Mouse (Mus musculus) forebrain, embryonic 14.5 days (tissue): ENCODE results near the gene Btnl2. TPM values are rescaled to one million over a fixed set of nuclear protein-coding genes. Genes with fewer than 3 reads are reported as not detected.

ENCODE experiments used
- ATAC-seq: fragments of 200-750 bp; cut with Nextera tagmentation; 2 replicates; pipeline ENCODE4 v1.8.0; 2017; ENCODE audit warnings: mild to moderate bottlenecking, moderate library complexity
- DNase-seq: peaks from one replicate; pipeline ENCODE4 v3.0.0-alpha.2; 2015; ENCODE audit warnings: low spot score
- H3K27ac ChIP-seq: fragments of 300-500 bp; sonication (generic); 2 replicates; pipeline ENCODE4 v1.5.1; 2014; ENCODE audit warnings: low read depth, mild to moderate bottlenecking, control low read depth, low read length, moderate library complexity
- H3K27me3 ChIP-seq: fragments of 300-500 bp; sonication (generic); replicated peaks from 2 replicates; pipeline ENCODE4 v1.6.1; 2014; ENCODE audit warnings: low read length, control low read depth, mixed read lengths; ENCODE audit not compliant: control insufficient read depth, insufficient read depth
- H3K36me3 ChIP-seq: fragments of 300-500 bp; sonication (generic); 2 replicates; pipeline ENCODE4 v1.6.1; 2014; ENCODE audit warnings: low read length, control low read depth; ENCODE audit not compliant: control insufficient read depth, insufficient read depth
- H3K4me1 ChIP-seq: fragments of 300-500 bp; sonication (generic); 2 replicates; pipeline ENCODE4 v1.6.1; 2014; ENCODE audit warnings: antibody characterized with exemption, low read length, control low read depth; ENCODE audit not compliant: control insufficient read depth, insufficient read depth
- H3K4me2 ChIP-seq: fragments of 300-500 bp; sonication (generic); 2 replicates; pipeline ENCODE4 v1.6.1; 2014; ENCODE audit warnings: mild to moderate bottlenecking, control low read depth, low read length
- H3K4me3 ChIP-seq: fragments of 300-500 bp; sonication (generic); 2 replicates; pipeline ENCODE4 v1.5.1; 2014; ENCODE audit warnings: low read depth, low read length, control low read depth
- H3K9ac ChIP-seq: fragments of 300-500 bp; sonication (generic); 2 replicates; pipeline ENCODE4 v1.6.1; 2014; ENCODE audit warnings: mild to moderate bottlenecking, low read length, control low read depth, moderate library complexity
- H3K9me3 ChIP-seq: fragments of 300-500 bp; sonication (generic); replicated peaks from 2 replicates; pipeline ENCODE4 v1.6.1; 2016; ENCODE audit warnings: low read length, control low read depth, mixed read lengths; ENCODE audit not compliant: control insufficient read depth
- WGBS: fragments of 180-500 bp; shearing (Covaris S2); extraction: QIAGEN DNeasy Blood & Tissue Kit; methylation state at CpG from one replicate; pipeline ENCODE4 v1.1.7; 2014; 5-methylcytosine and 5-hydroxymethylcytosine counted together
- polyA plus RNA-seq: library from polyadenylated mRNA; unstranded; fragments of >200 nt; fragmentation: Nextera tagmentation; extraction: Ambion mirVana; gene quantifications from 2 replicates; pipeline ENCODE4 v1.2.1, GENCODE M21; 2014

The Btnl2 gene
- polyA plus RNA-seq, 1 experiment from 2014 or later, result not detected

- H3K9me3 ChIP-seq, result no peaks in the 10 kb centered on the region
- H3K36me3 ChIP-seq, result no peaks in the 10 kb centered on the region
- WGBS, result 36% methylated on average over 4 of the region's 4 CpGs
- H3K4me3 ChIP-seq, result peak overlapping the region; percentile 61
- peak overlapping the region; percentile 84; the same call in 1 of the 2 replicates for H3K9ac ChIP-seq
- no peaks in the 10 kb centered on the region for H3K27me3 ChIP-seq
- H3K4me1 ChIP-seq, result no peaks in the 10 kb centered on the region
- no peak for DNase-seq
- peak overlapping the region; percentile 97; the same call in 1 of the 2 replicates for H3K27ac ChIP-seq
- ATAC-seq, result no peak
- peak overlapping the region; percentile 60 for H3K4me2 ChIP-seq
Measured at GRCm38 (mm10) chr17:34399394-34399715, 44.7 kb downstream of the Btnl2 start.

- no peak overlapping the region for H3K27ac ChIP-seq
- H3K4me2 ChIP-seq, result no peak overlapping the region
- ATAC-seq (0 out of 2 replicates have a peak, but pooled peaks have one; percentile 42), DNase-seq (peak; percentile 84)
- no peaks in the 10 kb centered on the region for H3K36me3 ChIP-seq
- WGBS, result 20% methylated on average over 6 of the region's 6 CpGs
- no peak overlapping the region for H3K4me3 ChIP-seq
- H3K9ac ChIP-seq, result no peak overlapping the region
- no peaks in the 10 kb centered on the region for H3K27me3 ChIP-seq
- H3K4me1 ChIP-seq, result no peaks in the 10 kb centered on the region
- no peaks in the 10 kb centered on the region for H3K9me3 ChIP-seq
Measured at GRCm38 (mm10) chr17:34411117-34411516, 56.5 kb downstream of the Btnl2 start.

Other genes with a start within 250 kb of the Btnl2 start
- 11.0 and 11.6 TPM in 2 replicates for gene H2-DMa, start 235.3 kb upstream of the Btnl2 start, polyA plus RNA-seq
- 118 and 137 TPM in 2 replicates for gene Brd2, start 232.2 kb upstream of the Btnl2 start, polyA plus RNA-seq
- gene H2-DMb2, start 211.5 kb upstream of the Btnl2 start, polyA plus RNA-seq, result 0.18 and 0.36 TPM in 2 replicates
- 0.66 and 1.2 TPM in 2 replicates for gene H2-DMb1, start 201.8 kb upstream of the Btnl2 start, polyA plus RNA-seq
- gene Tap1, start 167.3 kb upstream of the Btnl2 start, polyA plus RNA-seq, result 1.1 and 1.2 TPM in 2 replicates
- 0.58 and 1.0 TPM in 2 replicates for gene Psmb9, start 167.1 kb upstream of the Btnl2 start, polyA plus RNA-seq
- 1.8 and 2.7 TPM in 2 replicates for gene Psmb8, start 157.1 kb upstream of the Btnl2 start, polyA plus RNA-seq
- gene Tap2, start 151.3 kb upstream of the Btnl2 start, polyA plus RNA-seq, result 0.28 and 0.61 TPM in 2 replicates
- 0.18 TPM in 1 of 2 replicates, not detected in the other for gene H2-Ob, start 115.9 kb upstream of the Btnl2 start, polyA plus RNA-seq
- 1.4 and 2.1 TPM in 2 replicates for gene H2-Ab1, start 97.1 kb upstream of the Btnl2 start, polyA plus RNA-seq
- gene H2-Aa, start 67.0 kb upstream of the Btnl2 start, polyA plus RNA-seq, result 0.25 and 0.27 TPM in 2 replicates
- 0.85 and 1.4 TPM in 2 replicates for gene H2-Eb1, start 49.0 kb upstream of the Btnl2 start, polyA plus RNA-seq
- not detected in 2 replicates for gene H2-Eb2, start 29.2 kb upstream of the Btnl2 start, polyA plus RNA-seq
- not detected in 2 replicates for gene Btnl1, start 22.3 kb downstream of the Btnl2 start, polyA plus RNA-seq
- gene BC051142, start 44.0 kb downstream of the Btnl2 start, polyA plus RNA-seq, result 3.7 and 4.2 TPM in 2 replicates
- gene Btnl4, start 122.5 kb downstream of the Btnl2 start, polyA plus RNA-seq, result not detected in 2 replicates
- gene Btnl6, start 162.5 kb downstream of the Btnl2 start, polyA plus RNA-seq, result not detected in 2 replicates
- 4.1 and 6.0 TPM in 2 replicates for gene Notch4, start 209.4 kb downstream of the Btnl2 start, polyA plus RNA-seq
- 3.7 and 4.5 TPM in 2 replicates for gene Gpsm3, start 235.0 kb downstream of the Btnl2 start, polyA plus RNA-seq
- gene Pbx2, start 236.4 kb downstream of the Btnl2 start, polyA plus RNA-seq, result 6.4 and 9.6 TPM in 2 replicates
- gene Ager, start 243.0 kb downstream of the Btnl2 start, polyA plus RNA-seq, result 1.1 and 1.5 TPM in 2 replicates
- gene Rnf5, start 248.9 kb downstream of the Btnl2 start, polyA plus RNA-seq, result 222 TPM in 2 replicates
- gene Agpat1, start 249.4 kb downstream of the Btnl2 start, polyA plus RNA-seq, result 88.6 and 106 TPM in 2 replicates